Mouse (Mus musculus) c-Kit-positive CD71-negative TER-119-negative erythroid progenitor cells, embryonic 14.5 days (primary cell): ENCODE results near the gene Runx3.

Experiments used
- DNase-seq: peaks from one replicate; pipeline ENCODE4 v3.0.0-alpha.2; 2013; ENCODE audit warnings: low read depth

Runx3 gene

GRCm38 (mm10) chr4:135120342-135121100, at the start of gene Runx3:
TSS of gene Runx3 (plus strand) at chr4:135120652.
- peak; percentile 73 for DNase-seq

GRCm38 (mm10) chr4:135072671-135073070, 47.8 kb upstream of the Runx3 start:
- no peak for DNase-seq

- DNase-seq: peak; percentile 67
Observed at GRCm38 (mm10) chr4:135073523-135073922, 46.9 kb upstream of the Runx3 start.

- DNase-seq: no peak
Observed at GRCm38 (mm10) chr4:135074646-135075045, 45.8 kb upstream of the Runx3 start.

GRCm38 (mm10) chr4:135075360-135075759, 45.1 kb upstream of the Runx3 start:
- no peak for DNase-seq

- no peak for DNase-seq
Observed at GRCm38 (mm10) chr4:135076611-135077010, 43.8 kb upstream of the Runx3 start.

- no peak for DNase-seq
Observed at GRCm38 (mm10) chr4:135077196-135077595, 43.3 kb upstream of the Runx3 start.

GRCm38 (mm10) chr4:135079859-135080640, 40.4 kb upstream of the Runx3 start:
- peak; percentile 74 for DNase-seq

- no peak for DNase-seq
Observed at GRCm38 (mm10) chr4:135080641-135080920, 39.9 kb upstream of the Runx3 start.

- DNase-seq: no peak
Observed at GRCm38 (mm10) chr4:135083089-135083488, 37.4 kb upstream of the Runx3 start.

GRCm38 (mm10) chr4:135085077-135085853, 35.2 kb upstream of the Runx3 start:
- DNase-seq: no peak

GRCm38 (mm10) chr4:135090613-135091012, 29.8 kb upstream of the Runx3 start:
- no peak for DNase-seq

- DNase-seq: no peak
Observed at GRCm38 (mm10) chr4:135092871-135093270, 27.6 kb upstream of the Runx3 start.

- DNase-seq: no peak
Observed at GRCm38 (mm10) chr4:135095693-135096092, 24.8 kb upstream of the Runx3 start.

- no peak for DNase-seq
Observed at GRCm38 (mm10) chr4:135097910-135098891, 22.3 kb upstream of the Runx3 start.

- no peak for DNase-seq
Observed at GRCm38 (mm10) chr4:135102019-135102740, 18.3 kb upstream of the Runx3 start.

GRCm38 (mm10) chr4:135102761-135103160, 17.7 kb upstream of the Runx3 start:
- DNase-seq: no peak

GRCm38 (mm10) chr4:135103800-135104199, 16.7 kb upstream of the Runx3 start:
- no peak for DNase-seq

- DNase-seq: no peak
Observed at GRCm38 (mm10) chr4:135106968-135107367, 13.5 kb upstream of the Runx3 start.

- no peak for DNase-seq
Observed at GRCm38 (mm10) chr4:135108666-135109065, 11.8 kb upstream of the Runx3 start.

- DNase-seq: no peak
Observed at GRCm38 (mm10) chr4:135113656-135114055, 6.8 kb upstream of the Runx3 start.
